Mouse (Mus musculus): Measurements from ENCODE around the gene Vamp3.
A peak's percentile ranks its signal among the peaks of the same experiment; 100 is the strongest.

Vamp3 gene

GRCm38 (mm10) chr4:151057347-151058321 lies at the start of gene Vamp3:
Vamp3 (minus strand) TSS chr4:151057963.
- peak; percentile 100 for DNase-seq (ENCODE audit: low read depth, low spot score)

- DNase-seq (ENCODE audit: low read depth, low spot score), result peak; percentile 63
These were observed 48.7 kb upstream of the Vamp3 start for GRCm38 (mm10) chr4:151106468-151106867.

- no peak for DNase-seq (ENCODE audit: low read depth, low spot score)
These were observed 48.1 kb upstream of the Vamp3 start for GRCm38 (mm10) chr4:151105886-151106285.

GRCm38 (mm10) chr4:151104147-151104546 lies 46.4 kb upstream of the Vamp3 start:
- peak; percentile 51 for DNase-seq (ENCODE audit: low read depth, low spot score)

- peak; percentile 91 for DNase-seq (ENCODE audit: low read depth, low spot score)
These were observed 45.9 kb upstream of the Vamp3 start for GRCm38 (mm10) chr4:151103646-151104045.

- no peak for DNase-seq (ENCODE audit: low read depth, low spot score)
These were observed 39.3 kb upstream of the Vamp3 start for GRCm38 (mm10) chr4:151097104-151097438.

GRCm38 (mm10) chr4:151096334-151097103 lies 38.8 kb upstream of the Vamp3 start:
- DNase-seq (ENCODE audit: low read depth, low spot score), result peak; percentile 68

GRCm38 (mm10) chr4:151095207-151095606 lies 37.4 kb upstream of the Vamp3 start:
- DNase-seq (ENCODE audit: low read depth, low spot score), result peak; percentile 84

- no peak for DNase-seq (ENCODE audit: low read depth, low spot score)
These were observed 31.5 kb upstream of the Vamp3 start, which contains the start of gene Gm13090 for GRCm38 (mm10) chr4:151089270-151089669. Gm13090 (plus strand) TSS chr4:151089570.

- peak; percentile 97 for DNase-seq (ENCODE audit: low read depth, low spot score)
These were observed 31.1 kb upstream of the Vamp3 start for GRCm38 (mm10) chr4:151088819-151089218.

- no peak for DNase-seq (ENCODE audit: low read depth, low spot score)
These were observed 29.6 kb upstream of the Vamp3 start for GRCm38 (mm10) chr4:151087358-151087757.

- DNase-seq (ENCODE audit: low read depth, low spot score), result no peak
These were observed 25.3 kb upstream of the Vamp3 start for GRCm38 (mm10) chr4:151083027-151083426.

GRCm38 (mm10) chr4:151081977-151082376 lies 24.2 kb upstream of the Vamp3 start:
- no peak for DNase-seq (ENCODE audit: low read depth, low spot score)

- DNase-seq (ENCODE audit: low read depth, low spot score), result no peak
These were observed 23.6 kb upstream of the Vamp3 start for GRCm38 (mm10) chr4:151081355-151081754.

GRCm38 (mm10) chr4:151074817-151075216 lies 17.1 kb upstream of the Vamp3 start:
- no peak for DNase-seq (ENCODE audit: low read depth, low spot score)

GRCm38 (mm10) chr4:151073108-151073744 lies 15.5 kb upstream of the Vamp3 start:
- peak; percentile 82 for DNase-seq (ENCODE audit: low read depth, low spot score)

GRCm38 (mm10) chr4:151070962-151071361 lies 13.2 kb upstream of the Vamp3 start:
- DNase-seq (ENCODE audit: low read depth, low spot score), result no peak

- no peak for DNase-seq (ENCODE audit: low read depth, low spot score)
These were observed 11.0 kb upstream of the Vamp3 start for GRCm38 (mm10) chr4:151068751-151069150.

GRCm38 (mm10) chr4:151059566-151059965 lies 1.8 kb upstream of the Vamp3 start:
- DNase-seq (ENCODE audit: low read depth, low spot score), result no peak

- no peak for DNase-seq (ENCODE audit: low read depth, low spot score)
These were observed 871 bp upstream of the Vamp3 start for GRCm38 (mm10) chr4:151058634-151059033.

GRCm38 (mm10) chr4:151051162-151051561 lies 6.6 kb downstream of the Vamp3 start:
- peak; percentile 40 for DNase-seq (ENCODE audit: low read depth, low spot score)

- no peak for DNase-seq (ENCODE audit: low read depth, low spot score)
These were observed 11.2 kb downstream of the Vamp3 start for GRCm38 (mm10) chr4:151046524-151046923.
